Mouse (Mus musculus) kidney, adult 2 months (tissue): ENCODE data around the gene Mlx. TPM values are rescaled to one million over a fixed set of nuclear protein-coding genes. Genes with fewer than 3 reads are reported as not detected.
A peak's percentile ranks its signal among the peaks of the same experiment; 100 is the strongest.

ENCODE experiments used
- DNase-seq: peaks from one replicate; pipeline ENCODE4 v3.0.0; 2021
- H3K27ac ChIP-seq: fragments of 200-500 bp; 2 replicates; pipeline ENCODE4 v1.5.1; 2012; ENCODE audit warnings: low read depth, low read length, control low read depth, inconsistent platforms; ENCODE audit not compliant: insufficient read depth
- H3K27me3 ChIP-seq: fragments of 200-500 bp; replicated peaks from 2 replicates; pipeline ENCODE4 v1.6.1; 2012; ENCODE audit warnings: mild to moderate bottlenecking, moderate library complexity, low read length, inconsistent platforms; ENCODE audit not compliant: control insufficient read depth, insufficient read depth
- H3K36me3 ChIP-seq: fragments of 200-500 bp; 2 replicates; pipeline ENCODE4 v1.6.1; 2012; ENCODE audit warnings: mild to moderate bottlenecking, moderate library complexity, low read length, inconsistent platforms; ENCODE audit not compliant: control insufficient read depth, insufficient read depth
- H3K4me1 ChIP-seq: fragments of 200-500 bp; 2 replicates; pipeline ENCODE4 v1.6.1; 2011; ENCODE audit warnings: low read length; ENCODE audit not compliant: control insufficient read depth, insufficient read depth
- H3K4me3 ChIP-seq: fragments of 200-500 bp; 2 replicates; pipeline ENCODE4 v1.5.1; 2011; ENCODE audit warnings: mild to moderate bottlenecking, low read depth, low read length, control low read depth; ENCODE audit not compliant: insufficient read depth
- CTCF ChIP-seq: fragments of 200-500 bp; conservative IDR thresholded peaks from 2 replicates; pipeline ENCODE4 v1.5.1; 2011; ENCODE audit warnings: low read depth, mild to moderate bottlenecking, control low read depth, low read length, moderate library complexity, mixed read lengths; ENCODE audit not compliant: insufficient read depth, insufficient read length
- POLR2A ChIP-seq: fragments of 200-500 bp; IDR thresholded peaks from one replicate; pipeline ENCODE4 v1.6.1; 2011; ENCODE audit warnings: low read depth, low read length, control low read depth
- WGBS: fragments of 180-500 bp; shearing (Covaris S2); methylation state at CpG from one replicate; pipeline ENCODE4 v1.1.7; 2018; 5-methylcytosine and 5-hydroxymethylcytosine counted together
- polyA plus RNA-seq: library from polyadenylated mRNA; depleted of rRNA; stranded (reverse); fragments of >200 nt; gene quantifications from 2 replicates; pipeline ENCODE4 v1.2.3, GENCODE M21; 2012

Mlx gene
- polyA plus RNA-seq, 1 experiment: 56.9 TPM

- Histone ChIP-seq H3K4me1 (peaks cover 9% of the 10 kb centered on the region; the same call in 1 of the 2 replicates), H3K36me3 (no peaks in the 10 kb centered on the region), H3K27ac (no peak within 1 kb of the TSS), H3K4me3 (no peak within 1 kb of the TSS), H3K27me3 (no peaks in the 10 kb centered on the region)
- TF ChIP-seq CTCF (no peak), POLR2A (no peak)
- DNase-seq: no peak
- 75% methylated on average over 9 of the region's 9 CpGs for WGBS
Measured at GRCm38 (mm10) chr11:101078121-101078520, 9.0 kb upstream of the Mlx start, which contains the start of gene Hsd17b1. TSS of gene Hsd17b1 (plus strand) at chr11:101078411.

- DNase-seq: no peak
- no peaks in the 10 kb centered on the region for H3K27me3 ChIP-seq
- TF ChIP-seq POLR2A: no peak
- H3K36me3 ChIP-seq: no peaks in the 10 kb centered on the region
- no peak overlapping the region for H3K4me3 ChIP-seq
- WGBS: 26% methylated on average over 27 of the region's 27 CpGs
- no peak overlapping the region for H3K27ac ChIP-seq
- H3K4me1 ChIP-seq: peaks cover 15% of the 10 kb centered on the region; the same call in 1 of the 2 replicates
Measured at GRCm38 (mm10) chr11:101079746-101080145, 7.3 kb upstream of the Mlx start.

- 61% methylated on average over 5 of the region's 5 CpGs for WGBS
Measured at GRCm38 (mm10) chr11:101080421-101080820, 6.7 kb upstream of the Mlx start.

GRCm38 (mm10) chr11:101081659-101082058, 5.4 kb upstream of the Mlx start:
- H3K4me3 ChIP-seq: peak overlapping the region; percentile 51
- H3K27ac ChIP-seq: peak overlapping the region; percentile 84
- peak; percentile 40 for DNase-seq
- no peaks in the 10 kb centered on the region for H3K27me3 ChIP-seq
- TF ChIP-seq CTCF: no peak
- TF ChIP-seq POLR2A: no peak
- H3K36me3 ChIP-seq: no peaks in the 10 kb centered on the region
- H3K4me1 ChIP-seq: peaks cover 23% of the 10 kb centered on the region
- WGBS: 8% methylated on average over 10 of the region's 10 CpGs

More at GRCm38 (mm10) chr11:101080421-101080820, 6.7 kb upstream of the Mlx start:
- Histone ChIP-seq H3K27me3 (no peaks in the 10 kb centered on the region), H3K36me3 (no peaks in the 10 kb centered on the region), H3K27ac (peak overlapping the region; percentile 84), H3K4me3 (no peak overlapping the region), H3K4me1 (peaks cover 18% of the 10 kb centered on the region; the same call in 1 of the 2 replicates)
- peak; percentile 68 for DNase-seq
- TF ChIP-seq POLR2A (no peak), CTCF (no peak)

GRCm38 (mm10) chr11:101082208-101083082, 4.6 kb upstream of the Mlx start, which contains the start of gene Coasy:
TSS of gene Coasy (plus strand) at chr11:101082565.
- H3K27ac ChIP-seq: peak within 1 kb of the TSS; percentile 84
- TF ChIP-seq POLR2A: peak; percentile 62
- TF ChIP-seq CTCF: 0 out of 2 replicates have a peak, but pooled peaks have one; percentile 17
- under 1% methylated on average over 51 of the region's 51 CpGs for WGBS
- peak within 1 kb of the TSS; percentile 79 for H3K4me3 ChIP-seq
- DNase-seq: peak; percentile 94
- peaks cover 24% of the 10 kb centered on the region for H3K4me1 ChIP-seq
- H3K36me3 ChIP-seq: no peaks in the 10 kb centered on the region
- H3K27me3 ChIP-seq: no peaks in the 10 kb centered on the region

- WGBS: 16% methylated on average over 19 of the region's 19 CpGs
- H3K36me3 ChIP-seq: no peaks in the 10 kb centered on the region
- peak overlapping the region; percentile 79 for H3K4me3 ChIP-seq
- peaks cover 32% of the 10 kb centered on the region for H3K4me1 ChIP-seq
- peak; percentile 87 for DNase-seq
- H3K27me3 ChIP-seq: no peaks in the 10 kb centered on the region
- peak overlapping the region; percentile 77 for H3K27ac ChIP-seq
- TF ChIP-seq POLR2A: no peak
- no peak for TF ChIP-seq CTCF
Measured at GRCm38 (mm10) chr11:101083083-101083697, 3.9 kb upstream of the Mlx start.

GRCm38 (mm10) chr11:101084246-101084645, 2.8 kb upstream of the Mlx start:
- no peak for DNase-seq
- H3K4me1 ChIP-seq: peaks cover 32% of the 10 kb centered on the region
- no peak overlapping the region for H3K4me3 ChIP-seq
- 80% methylated on average over 14 of the region's 14 CpGs for WGBS
- no peak for TF ChIP-seq POLR2A
- TF ChIP-seq CTCF: no peak
- 0 out of 2 replicates have a peak, but pooled peaks cover 2% of the 10 kb centered on the region for H3K36me3 ChIP-seq
- no peak overlapping the region for H3K27ac ChIP-seq
- no peaks in the 10 kb centered on the region for H3K27me3 ChIP-seq
